Mouse (Mus musculus) G1E (cell line): ENCODE results near the gene Smdt1. TPM values are rescaled to one million over a fixed set of nuclear protein-coding genes. Genes with fewer than 3 reads are reported as not detected.

Experiments
- ATAC-seq: 2 replicates; pipeline ENCODE4 v1.8.0; 2016; ENCODE audit warnings: mild to moderate bottlenecking; ENCODE audit not compliant: insufficient number of reproducible peaks, poor library complexity, low FRiP score, severe bottlenecking; ENCODE audit errors: extremely low read depth
- DNase-seq: peaks from one replicate; pipeline ENCODE4 v3.0.0; 2012; ENCODE audit warnings: low spot score
- H3K27me3 ChIP-seq: 2 replicates; pipeline ENCODE4 v1.6.1; 2012; ENCODE audit warnings: mild to moderate bottlenecking, low read length, inconsistent platforms; ENCODE audit not compliant: insufficient read depth
- H3K36me3 ChIP-seq: replicated peaks from 2 replicates; pipeline ENCODE3; 2012; ENCODE audit warnings: mild to moderate bottlenecking, inconsistent platforms
- H3K4me1 ChIP-seq: 2 replicates; pipeline ENCODE4 v1.6.1; 2012; ENCODE audit warnings: low read depth, low read length, inconsistent platforms, mixed read lengths; ENCODE audit not compliant: insufficient read depth
- H3K4me3 ChIP-seq: 2 replicates; pipeline ENCODE4 v1.5.1; 2012; ENCODE audit warnings: low read depth, mild to moderate bottlenecking, inconsistent platforms, low read length, moderate library complexity, mixed read lengths
- H3K9me3 ChIP-seq: replicated peaks from 2 replicates; pipeline ENCODE4 v1.6.1; 2012; ENCODE audit warnings: inconsistent platforms
- CTCF ChIP-seq: IDR thresholded peaks from 2 replicates; pipeline ENCODE4 v1.5.1; 2012; ENCODE audit warnings: low read depth, low read length, inconsistent platforms, mixed read lengths
- GATA1 ChIP-seq: IDR thresholded peaks from 2 replicates; pipeline ENCODE4 v1.6.1; 2012; ENCODE audit warnings: borderline replicate concordance, low read length, inconsistent platforms, mixed read lengths
- GATA2 ChIP-seq: IDR thresholded peaks from 2 replicates; pipeline ENCODE4 v1.6.1; 2012; ENCODE audit warnings: low read depth, low read length, inconsistent platforms, borderline replicate concordance
- POLR2AphosphoS5 ChIP-seq: IDR thresholded peaks from 2 replicates; pipeline ENCODE4 v1.6.1; 2012; ENCODE audit warnings: low read depth, low read length, inconsistent platforms; ENCODE audit not compliant: insufficient replicate concordance
- TAL1 ChIP-seq: conservative IDR thresholded peaks from 2 replicates; pipeline ENCODE4 v1.6.1; 2012; ENCODE audit warnings: low read depth, low read length, inconsistent platforms, mixed read lengths
- polyA plus RNA-seq: library from polyadenylated mRNA; stranded (reverse); fragments of >175 nt; gene quantifications from 2 replicates; pipeline ENCODE4 v1.2.3, GENCODE M21; 2012
- total RNA-seq, 2 experiments: library from RNA; stranded (forward) in 1 of 2; stranded (reverse) in 1 of 2; fragments of 200-1000 nt in 1 of 2; fragments of >200 nt in 1 of 2; fragmentation: Nextera tagmentation in 1 of 2; gene quantifications; 2 replicates each; pipeline ENCODE4 v1.2.3; 2014 to 2017

Gene Smdt1
- total and polyA plus RNA-seq, 3 experiments: 115 to 137 (median 118) TPM

DNA sequence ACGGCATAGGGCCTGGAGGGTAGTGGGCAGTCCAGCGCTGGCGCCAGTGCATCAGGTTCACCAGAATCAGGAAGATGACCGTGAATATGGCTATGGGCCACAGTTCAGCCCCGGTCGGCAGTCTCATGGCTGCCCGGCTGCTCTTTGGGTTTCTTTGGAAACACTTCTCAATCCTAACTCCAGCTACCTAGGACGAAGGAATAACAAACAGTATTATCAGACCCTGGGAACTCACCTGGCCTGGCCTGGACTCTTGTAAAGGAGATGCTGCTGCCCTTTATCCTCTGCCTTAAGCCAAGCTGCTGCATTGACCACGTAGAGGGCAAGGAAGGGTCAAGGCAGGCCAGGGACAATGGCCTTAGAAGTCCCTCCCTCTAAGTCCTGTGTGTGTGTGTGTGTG is 37.1 kb downstream of the Smdt1 start:
- peaks cover 81% of the 10 kb centered on the region for H3K27me3 ChIP-seq

DNA sequence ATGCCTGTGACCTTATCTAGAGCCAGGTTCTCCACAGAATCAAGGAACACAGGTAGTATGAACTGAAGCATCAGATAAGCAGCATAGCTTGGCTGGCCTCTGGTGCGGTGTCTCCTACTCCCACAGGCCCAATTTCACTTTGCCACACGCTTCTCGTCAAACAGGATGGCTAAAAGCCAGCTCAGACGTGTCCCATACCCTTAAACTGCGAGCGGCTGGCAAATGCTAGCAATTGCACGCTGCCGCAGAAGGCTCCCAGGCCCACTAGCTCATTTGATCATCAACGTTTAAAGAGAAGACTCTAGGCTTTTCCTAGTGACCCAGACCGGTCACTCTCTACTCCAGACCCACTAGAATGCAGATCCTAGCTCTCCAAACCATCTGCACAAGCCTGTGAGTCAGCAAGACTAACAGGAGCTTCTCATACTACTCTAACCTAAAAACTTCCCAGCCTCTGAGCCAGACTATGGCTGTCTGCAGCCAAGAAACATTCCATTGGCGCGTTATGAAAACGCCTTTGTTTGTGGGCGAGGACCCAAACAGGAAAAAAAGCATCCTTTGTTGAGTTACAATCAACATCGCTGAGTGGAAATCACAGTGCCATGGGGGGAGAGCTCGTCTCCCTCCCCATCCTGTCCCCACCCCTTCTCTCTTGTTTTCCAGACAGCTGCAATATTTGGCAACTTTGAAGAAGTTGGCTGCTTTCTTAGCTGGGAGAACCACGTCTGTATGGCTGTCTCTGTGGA is 37.8 kb downstream of the Smdt1 start:
- H3K4me3 ChIP-seq: no peak overlapping the region
- ATAC-seq: no peak
- TF ChIP-seq TAL1: no peak
- no peak for TF ChIP-seq POLR2AphosphoS5
- no peak for TF ChIP-seq CTCF
- no peak for TF ChIP-seq GATA1
- TF ChIP-seq GATA2: no peak
- H3K27me3 ChIP-seq: peaks cover 76% of the 10 kb centered on the region
- no peak for DNase-seq
- H3K9me3 ChIP-seq: no peaks in the 10 kb centered on the region
- no peaks in the 10 kb centered on the region for H3K36me3 ChIP-seq
- peaks cover 9% of the 10 kb centered on the region for H3K4me1 ChIP-seq

More for the DNA sequence above, 37.1 kb downstream of the Smdt1 start:
- ATAC-seq (no peak), DNase-seq (no peak)
- H3K36me3 ChIP-seq: no peaks in the 10 kb centered on the region
- H3K4me3 ChIP-seq: no peak overlapping the region
- TF ChIP-seq GATA2 (no peak), CTCF (no peak), POLR2AphosphoS5 (no peak), GATA1 (no peak)
- H3K4me1 ChIP-seq: peaks cover 9% of the 10 kb centered on the region
- H3K9me3 ChIP-seq: no peaks in the 10 kb centered on the region

DNA sequence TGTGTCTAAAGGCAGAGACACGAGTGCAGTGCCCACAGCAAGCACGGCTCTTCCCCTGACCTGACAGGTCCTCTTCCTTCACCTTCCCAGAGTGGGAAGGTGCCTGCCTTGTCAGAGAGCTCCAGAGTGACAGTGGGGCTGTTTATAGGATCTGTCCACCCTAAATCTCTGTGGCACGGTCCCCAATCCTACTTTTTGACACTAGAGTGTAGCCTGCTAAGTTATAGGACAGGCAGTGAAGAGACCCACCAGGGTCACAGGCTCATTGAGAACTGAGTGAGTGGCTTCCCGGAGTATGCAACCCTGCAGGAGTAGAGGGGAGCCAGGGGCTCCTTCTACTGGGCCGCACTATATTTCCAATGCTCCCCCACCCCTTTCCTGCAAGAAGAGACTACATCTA is 38.9 kb downstream of the Smdt1 start:
- Histone ChIP-seq H3K36me3 (no peaks in the 10 kb centered on the region), H3K4me3 (no peak overlapping the region), H3K4me1 (peaks cover 9% of the 10 kb centered on the region), H3K9me3 (no peaks in the 10 kb centered on the region), H3K27me3 (peaks cover 69% of the 10 kb centered on the region)
- TF ChIP-seq TAL1: no peak
- no peak for TF ChIP-seq GATA1
- no peak for TF ChIP-seq CTCF
- TF ChIP-seq GATA2: no peak
- no peak for TF ChIP-seq POLR2AphosphoS5
- ATAC-seq (no peak), DNase-seq (no peak)

DNA sequence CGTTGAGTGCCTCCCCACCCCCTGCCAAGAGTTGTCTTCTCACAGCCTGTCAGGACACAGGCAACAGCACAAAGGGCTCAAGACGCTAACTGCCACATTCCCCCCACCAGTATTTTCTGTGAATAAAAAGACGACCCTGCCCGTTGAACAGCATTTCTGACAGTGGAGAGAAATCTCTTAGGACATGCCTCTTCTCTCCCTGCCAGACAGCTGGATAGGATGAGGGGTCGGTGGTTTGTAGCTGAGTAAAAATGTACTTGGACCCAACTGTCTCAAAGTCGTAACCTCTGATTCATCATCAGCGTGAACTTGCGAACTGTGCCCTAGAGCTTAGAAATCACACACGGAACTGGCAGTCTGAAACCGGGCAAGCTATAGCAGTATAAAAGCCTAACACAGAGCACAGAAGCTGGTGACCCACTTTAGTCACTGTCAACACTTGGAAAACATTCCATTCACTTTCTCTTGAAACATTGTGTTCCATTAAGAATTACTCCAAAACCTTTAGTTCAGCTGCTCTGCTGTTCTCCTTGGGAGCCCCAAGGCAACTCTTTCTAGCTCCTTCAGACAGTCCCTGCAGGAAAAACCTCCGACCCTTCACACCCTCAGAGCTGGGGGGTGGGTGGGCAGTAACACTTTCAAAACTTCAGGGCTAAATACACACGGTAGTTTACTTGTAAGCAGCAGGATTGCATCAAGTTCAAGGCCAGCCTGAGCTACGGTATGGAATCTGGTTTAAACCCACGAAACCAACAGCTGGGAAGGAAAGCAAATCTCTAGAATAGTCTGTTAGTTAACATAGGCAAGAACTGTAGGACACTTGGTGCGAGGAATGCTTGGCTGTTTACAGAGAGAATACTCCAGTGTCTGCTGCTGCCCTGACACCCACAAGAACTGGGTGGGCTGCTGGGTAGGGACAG is 39.8 kb downstream of the Smdt1 start:
- DNase-seq: no peak
- peaks cover 9% of the 10 kb centered on the region for H3K4me1 ChIP-seq
- no peak for ATAC-seq
- no peaks in the 10 kb centered on the region for H3K9me3 ChIP-seq
- TF ChIP-seq GATA1: no peak
- TF ChIP-seq CTCF: no peak
- TF ChIP-seq GATA2: no peak
- no peak for TF ChIP-seq POLR2AphosphoS5
- no peak for TF ChIP-seq TAL1
- H3K27me3 ChIP-seq: peaks cover 61% of the 10 kb centered on the region
- H3K4me3 ChIP-seq: no peak overlapping the region
- H3K36me3 ChIP-seq: no peaks in the 10 kb centered on the region

DNA sequence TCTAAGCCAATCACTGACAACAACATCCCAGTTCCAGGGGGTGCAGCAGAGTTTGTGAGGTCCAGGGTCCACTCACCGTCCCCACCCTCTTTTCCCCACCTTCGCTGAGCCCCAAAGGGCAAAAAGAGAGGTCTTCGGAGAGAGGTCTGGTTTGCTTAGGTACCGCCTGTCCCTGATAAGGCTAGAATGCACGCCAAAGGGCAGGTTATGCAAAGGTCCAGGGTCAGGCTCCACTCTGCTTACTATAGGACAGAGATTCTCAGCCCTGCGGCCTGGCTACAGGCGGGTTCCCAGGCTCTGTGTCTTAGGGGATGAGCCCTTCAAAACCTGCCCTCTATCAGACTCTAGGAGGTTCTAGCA is 40.7 kb downstream of the Smdt1 start:
- no peaks in the 10 kb centered on the region for H3K9me3 ChIP-seq
- no peak for DNase-seq
- no peak overlapping the region; the same call in 1 of the 2 replicates for H3K4me3 ChIP-seq
- H3K4me1 ChIP-seq: peaks cover 9% of the 10 kb centered on the region
- TF ChIP-seq GATA2: no peak
- TF ChIP-seq GATA1: no peak
- no peak for TF ChIP-seq TAL1
- TF ChIP-seq CTCF: no peak
- no peak for TF ChIP-seq POLR2AphosphoS5
- H3K27me3 ChIP-seq: peaks cover 52% of the 10 kb centered on the region
- no peaks in the 10 kb centered on the region for H3K36me3 ChIP-seq
- ATAC-seq: no peak

DNA sequence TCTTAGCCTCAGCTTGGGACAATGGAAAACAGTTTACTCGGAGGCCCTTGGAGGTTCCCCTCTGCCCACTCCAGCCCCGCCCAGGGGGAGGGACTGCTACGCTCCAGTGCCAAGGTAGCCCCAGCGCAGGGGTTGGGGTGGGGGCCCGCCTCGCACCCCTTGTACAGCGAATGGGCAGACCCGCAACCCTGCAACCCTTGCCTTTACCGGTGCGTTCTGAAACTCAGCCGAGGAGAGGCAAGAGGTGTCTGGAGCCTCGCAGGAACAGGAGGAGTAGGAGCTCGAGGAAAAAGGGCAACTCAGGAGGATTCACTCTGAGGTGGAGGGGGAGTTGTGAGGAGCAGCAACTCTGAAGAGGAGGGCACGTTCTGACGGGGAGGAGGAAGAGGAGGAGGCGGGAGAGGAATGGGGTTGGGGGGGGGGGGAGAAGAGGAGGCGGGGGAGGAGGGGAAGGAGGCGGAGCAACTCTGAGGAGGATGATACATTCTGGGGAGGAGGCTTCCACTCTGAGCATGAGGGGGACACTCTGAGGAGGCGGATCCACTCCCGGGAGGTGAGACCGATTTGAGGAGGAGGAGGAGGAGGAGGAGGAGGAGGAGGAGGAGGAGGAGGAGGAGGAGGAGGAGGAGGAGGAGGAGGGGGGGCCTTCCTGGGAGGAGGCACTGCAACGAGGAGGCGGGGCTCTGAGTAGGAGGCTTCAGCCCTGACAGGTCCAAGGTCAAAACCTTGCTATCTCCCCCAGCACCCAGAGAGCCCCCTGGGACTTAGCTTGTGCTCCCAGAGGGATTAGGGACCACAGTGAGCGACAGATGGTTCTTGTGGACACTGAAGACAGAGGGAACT is 41.3 kb downstream of the Smdt1 start, which contains the start of gene Cyp2d22:
Gene Cyp2d22 (minus strand): TSS at position 390 of the 843 bp plus-strand sequence.
- Histone ChIP-seq H3K36me3 (no peaks in the 10 kb centered on the region), H3K4me1 (peaks cover 9% of the 10 kb centered on the region), H3K27me3 (peaks cover 51% of the 10 kb centered on the region), H3K9me3 (no peaks in the 10 kb centered on the region), H3K4me3 (peak within 1 kb of the TSS; percentile 49; the same call in 1 of the 2 replicates)
- TF ChIP-seq POLR2AphosphoS5: no peak
- TF ChIP-seq GATA1: no peak
- TF ChIP-seq CTCF: no peak
- TF ChIP-seq GATA2: no peak
- TF ChIP-seq TAL1: no peak
- DNase-seq (peak; percentile 12), ATAC-seq (no peak)
